Mouse (Mus musculus): ENCODE measurements around the gene Tcp11l2. TPM values are rescaled to one million over a fixed set of nuclear protein-coding genes. Genes with fewer than 3 reads are reported as not detected.

Tcp11l2 gene
- 12.6 and 13.2 TPM in 2 replicates for polyA plus RNA-seq (2012; rRNA removed)

DNA sequence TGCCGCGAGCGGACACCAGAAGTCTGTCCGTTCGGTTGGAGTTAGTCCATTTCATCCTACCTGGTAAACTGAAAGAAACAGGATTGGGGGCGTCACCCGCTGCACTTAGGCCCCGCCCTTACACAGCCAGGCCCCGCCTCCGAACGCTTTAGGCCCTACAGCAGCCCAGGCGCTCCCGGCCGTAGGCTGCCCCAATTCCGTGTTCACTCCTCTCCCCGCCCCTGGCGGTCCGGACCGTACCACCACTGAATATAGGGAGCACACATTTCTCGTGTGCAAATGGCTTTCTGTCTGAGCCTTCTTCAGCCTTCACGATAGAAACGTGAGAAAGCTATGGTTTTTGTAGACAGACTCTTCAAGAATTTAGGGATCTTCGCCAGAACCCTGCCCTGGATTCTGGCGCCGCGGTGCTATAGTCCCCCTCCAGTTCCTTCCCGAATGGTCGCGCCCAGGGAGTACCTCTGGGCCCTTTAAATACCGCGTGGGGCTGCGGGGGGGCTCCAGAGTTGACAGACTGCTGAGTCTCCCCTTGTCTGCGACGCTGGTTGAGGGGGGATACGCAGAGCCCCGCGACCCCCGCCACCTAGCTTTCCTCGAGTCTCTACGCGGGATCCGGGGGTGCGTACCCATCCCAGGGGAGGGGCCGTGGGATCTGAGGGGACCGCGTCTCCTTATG, at the start of gene Tcp11l2:
Tcp11l2 (plus strand) TSS at position 232 of the 676 bp plus-strand sequence.

DNA sequence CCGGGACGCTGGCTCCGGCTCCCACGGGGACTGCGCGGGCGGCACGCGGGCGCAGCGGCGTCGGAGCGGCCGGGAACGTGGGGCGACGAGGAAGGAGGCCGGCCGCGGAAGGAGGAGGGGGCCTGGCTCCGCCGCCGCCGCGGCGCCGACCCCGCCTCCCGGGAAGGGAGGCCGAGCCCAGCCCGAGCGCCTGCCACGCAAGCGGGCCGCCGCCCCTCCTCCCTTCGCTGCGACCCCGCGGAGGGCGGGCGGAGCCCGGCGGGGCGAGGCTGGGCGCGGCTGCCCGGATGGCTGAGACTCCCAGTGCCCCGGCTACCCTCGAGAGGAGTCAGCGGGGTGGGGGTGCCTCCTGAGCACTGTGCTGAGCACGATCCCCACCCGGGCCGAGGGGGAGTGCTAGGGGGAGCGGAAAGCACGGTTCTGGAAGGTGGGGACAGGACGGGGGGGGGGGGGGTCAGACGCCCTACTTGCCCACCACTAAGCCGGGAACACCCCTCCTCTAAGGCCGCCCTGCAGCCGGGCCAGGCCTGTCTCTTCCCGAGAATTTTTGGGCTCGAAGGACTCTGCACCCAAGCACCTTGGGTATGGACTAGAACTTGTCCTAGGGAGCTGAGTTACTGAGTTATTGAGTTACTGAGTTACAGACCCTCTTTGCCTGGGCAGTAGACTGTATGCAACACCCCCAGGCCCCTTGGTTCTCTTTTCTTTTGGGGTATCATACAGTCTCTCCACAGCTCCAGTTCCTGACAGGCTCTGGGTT, 42.3 kb upstream of the Tcp11l2 start, which contains the start of gene Ckap4:
Ckap4 (minus strand) TSS at position 151 of the 760 bp plus-strand sequence.

DNA sequence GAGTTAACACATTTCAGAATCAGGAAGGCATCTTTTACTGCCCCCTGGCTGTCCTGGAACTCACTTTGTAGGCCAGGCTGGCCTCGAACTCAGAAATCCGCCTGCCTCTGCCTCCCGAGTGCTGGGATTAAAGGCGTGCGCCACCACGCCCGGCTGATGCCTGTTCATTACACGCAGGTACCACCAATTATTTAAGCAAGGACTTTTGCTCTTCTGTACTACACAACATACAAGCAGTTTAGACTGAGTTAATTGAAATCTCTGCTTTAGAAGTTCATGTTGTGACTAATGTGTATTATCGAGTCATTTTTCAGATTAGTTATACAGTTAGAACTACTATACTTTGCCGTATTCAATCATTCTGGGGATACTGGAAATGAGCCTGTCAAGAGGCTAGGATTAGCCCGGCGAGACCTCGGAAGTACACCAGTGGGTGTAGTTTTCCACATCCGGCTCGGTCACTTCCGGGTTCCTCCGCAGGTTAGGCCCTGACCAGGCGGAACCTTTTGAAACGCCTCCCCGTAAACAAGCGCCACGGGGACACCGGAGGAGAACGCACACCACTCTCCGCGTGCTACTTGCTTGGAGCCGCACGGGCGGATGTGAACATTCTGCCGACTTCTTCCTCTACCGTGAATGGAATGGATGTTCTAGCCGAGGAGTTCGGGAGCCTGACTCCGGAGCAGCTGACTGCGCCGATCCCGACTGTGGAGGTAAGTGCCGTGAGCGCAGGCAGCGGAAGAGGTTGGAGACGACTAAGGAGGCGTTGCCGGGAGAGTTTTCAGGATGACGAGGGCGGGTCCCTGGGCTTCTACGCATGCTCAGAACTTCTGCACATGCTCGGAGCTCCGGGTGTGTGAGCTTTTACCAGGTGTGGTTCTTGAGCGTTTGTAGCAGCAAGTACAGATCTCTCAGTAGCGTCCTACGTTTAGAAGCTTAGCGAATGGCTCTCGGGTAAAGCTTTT, 45.7 kb downstream of the Tcp11l2 start, which contains the start of gene Polr3b:
Polr3b (plus strand) TSS at position 467 of the 965 bp plus-strand sequence.

Other genes with a start within 250 kb of the Tcp11l2 start
- 32.4 and 41.6 TPM in 2 replicates for gene Nuak1, start 136.0 kb upstream of the Tcp11l2 start, polyA plus RNA-seq (2012; rRNA removed)
- 47.5 and 74.3 TPM in 2 replicates for gene Ckap4, start 42.6 kb upstream of the Tcp11l2 start, polyA plus RNA-seq (2012; rRNA removed)
- gene Polr3b, start 45.7 kb downstream of the Tcp11l2 start, polyA plus RNA-seq (2012; rRNA removed) = 13.1 TPM in 2 replicates
- gene Rfx4, start 179.4 kb downstream of the Tcp11l2 start, polyA plus RNA-seq (2012; rRNA removed) = 20.3 and 20.4 TPM in 2 replicates

All from central nervous system, embryonic 14 days (tissue).